Mouse (Mus musculus): ENCODE measurements around the gene Creb3l2. TPM values are rescaled to one million over a fixed set of nuclear protein-coding genes. Genes with fewer than 3 reads are reported as not detected.

The Creb3l2 gene
- total RNA-seq (2023) = 10 to 100 TPM; 15.7 to 16.7 TPM

GRCm38 (mm10) chr6:37442041-37442667 is at the start of gene Creb3l2:
TSS of gene Creb3l2 (minus strand) at chr6:37442146.

GRCm38 (mm10) chr6:37299562-37300390 is 142.2 kb downstream of the Creb3l2 start, which contains the start of gene Dgki:
TSS of gene Dgki (minus strand) at chr6:37300184.

Other genes with a start within 250 kb of the Creb3l2 start
- 10 to 100 TPM; 19.8 to 24.5 TPM for gene Dgki, start 142.0 kb downstream of the Creb3l2 start, total RNA-seq (2023)
- gene Akr1d1, start 88.0 kb upstream of the Creb3l2 start, total RNA-seq (2023) = not detected